Mouse (Mus musculus): ENCODE results near the gene Ap2a1.

Ap2a1 gene

GRCm38 (mm10) chr7:44850789-44851624 lies 78.3 kb downstream of the Ap2a1 start:
- no peak for DNase-seq (ENCODE audit: low spot score in 2 of 2)

Data from frontal cortex, postnatal 25 days (tissue).